Mouse (Mus musculus) embryonic facial prominence, embryonic 15.5 days (tissue): Measurements from ENCODE around the gene Dhx33. TPM values are rescaled to one million over a fixed set of nuclear protein-coding genes. Genes with fewer than 3 reads are reported as not detected.

Experiments
- ATAC-seq: fragments of 200-750 bp; cut with Nextera tagmentation; 2 replicates; pipeline ENCODE4 v1.8.0; 2017; ENCODE audit warnings: low read depth, moderate TSS enrichment; ENCODE audit not compliant: insufficient number of reproducible peaks, low FRiP score, low TSS enrichment
- H3K27ac ChIP-seq: fragments of 300-500 bp; sonication (generic); replicated peaks from 2 replicates; pipeline ENCODE4 v1.5.1; 2015; ENCODE audit warnings: mild to moderate bottlenecking, inconsistent platforms
- H3K27me3 ChIP-seq: fragments of 300-500 bp; sonication (generic); 2 replicates; pipeline ENCODE4 v1.6.1; 2015; ENCODE audit warnings: inconsistent platforms
- H3K36me3 ChIP-seq: fragments of 300-500 bp; sonication (generic); 2 replicates; pipeline ENCODE4 v1.6.1; 2015; ENCODE audit warnings: mild to moderate bottlenecking, inconsistent platforms
- H3K4me1 ChIP-seq: fragments of 300-500 bp; sonication (generic); 2 replicates; pipeline ENCODE4 v1.6.1; 2015; ENCODE audit warnings: inconsistent platforms
- H3K4me2 ChIP-seq: fragments of 300-500 bp; sonication (generic); replicated peaks from 2 replicates; pipeline ENCODE4 v1.6.1; 2015; ENCODE audit warnings: mild to moderate bottlenecking, inconsistent platforms
- H3K4me3 ChIP-seq: fragments of 300-500 bp; sonication (generic); replicated peaks from 2 replicates; pipeline ENCODE4 v1.5.1; 2015; ENCODE audit warnings: mild to moderate bottlenecking, inconsistent platforms
- H3K9ac ChIP-seq: fragments of 300-500 bp; sonication (generic); 2 replicates; pipeline ENCODE4 v1.6.1; 2015; ENCODE audit warnings: inconsistent platforms
- H3K9me3 ChIP-seq: fragments of 300-500 bp; sonication (generic); replicated peaks from 2 replicates; pipeline ENCODE4 v1.6.1; 2016; ENCODE audit warnings: inconsistent platforms
- WGBS: fragments of 180-500 bp; shearing (Covaris S2); methylation state at CpG from one replicate; pipeline ENCODE4 v1.1.7; 2015; 5-methylcytosine and 5-hydroxymethylcytosine counted together
- polyA plus RNA-seq: library from polyadenylated mRNA; unstranded; fragments of >200 nt; fragmentation: Nextera tagmentation; extraction: Ambion mirVana; gene quantifications from 2 replicates; pipeline ENCODE4 v1.2.1, GENCODE M21; 2015

Gene Dhx33
- polyA plus RNA-seq, 1 experiment from 2014 or later, result 16.5 TPM

- Histone ChIP-seq H3K36me3 (peaks cover 85% of the 10 kb centered on the region), H3K27ac (no peak overlapping the region), H3K4me3 (no peak overlapping the region), H3K4me1 (no peaks in the 10 kb centered on the region), H3K9me3 (no peaks in the 10 kb centered on the region), H3K4me2 (no peak overlapping the region), H3K9ac (no peak overlapping the region), H3K27me3 (no peaks in the 10 kb centered on the region)
- WGBS, result 93% methylated on average over 5 of the region's 5 CpGs
- no peak for ATAC-seq
These were observed 43.3 kb downstream of the Dhx33 start for GRCm38 (mm10) chr11:70960786-70961554.

- Histone ChIP-seq H3K4me2 (no peak overlapping the region), H3K9ac (no peak overlapping the region), H3K27me3 (no peaks in the 10 kb centered on the region), H3K27ac (no peak overlapping the region), H3K9me3 (no peaks in the 10 kb centered on the region), H3K4me3 (no peak overlapping the region), H3K4me1 (no peaks in the 10 kb centered on the region), H3K36me3 (peaks cover 91% of the 10 kb centered on the region)
- WGBS, result 92% methylated on average over 4 of the region's 4 CpGs
- no peak for ATAC-seq
These were observed 49.5 kb downstream of the Dhx33 start for GRCm38 (mm10) chr11:70954711-70955110.

GRCm38 (mm10) chr11:70944935-70945817 lies 59.1 kb downstream of the Dhx33 start:
- Histone ChIP-seq H3K27ac (no peak overlapping the region), H3K9ac (no peak overlapping the region), H3K4me1 (no peaks in the 10 kb centered on the region), H3K9me3 (no peaks in the 10 kb centered on the region), H3K4me2 (no peak overlapping the region), H3K36me3 (peaks cover 88% of the 10 kb centered on the region), H3K27me3 (no peaks in the 10 kb centered on the region), H3K4me3 (no peak overlapping the region)
- no peak for ATAC-seq
- WGBS, result 90% methylated on average over 4 of the region's 4 CpGs

GRCm38 (mm10) chr11:70943651-70944050 lies 60.6 kb downstream of the Dhx33 start:
- H3K27ac ChIP-seq, result no peak overlapping the region
- ATAC-seq, result no peak
- H3K36me3 ChIP-seq, result peaks cover 88% of the 10 kb centered on the region
- no peaks in the 10 kb centered on the region for H3K9me3 ChIP-seq
- H3K27me3 ChIP-seq, result no peaks in the 10 kb centered on the region
- H3K4me2 ChIP-seq, result no peak overlapping the region
- H3K9ac ChIP-seq, result no peak overlapping the region
- 90% methylated on average over 7 of the region's 7 CpGs for WGBS
- no peak overlapping the region for H3K4me3 ChIP-seq
- H3K4me1 ChIP-seq, result no peaks in the 10 kb centered on the region

GRCm38 (mm10) chr11:70942596-70942995 lies 61.6 kb downstream of the Dhx33 start:
- Histone ChIP-seq H3K36me3 (peaks cover 87% of the 10 kb centered on the region), H3K4me2 (no peak overlapping the region), H3K27me3 (no peaks in the 10 kb centered on the region), H3K4me3 (no peak overlapping the region), H3K4me1 (no peaks in the 10 kb centered on the region), H3K27ac (no peak overlapping the region), H3K9me3 (no peaks in the 10 kb centered on the region), H3K9ac (no peak overlapping the region)
- no peak for ATAC-seq
- 82% methylated on average over 1 of the region's 1 CpGs for WGBS

GRCm38 (mm10) chr11:70935316-70935715 lies 68.9 kb downstream of the Dhx33 start:
- Histone ChIP-seq H3K27me3 (no peaks in the 10 kb centered on the region), H3K4me2 (no peak overlapping the region), H3K4me3 (no peak overlapping the region), H3K9me3 (no peaks in the 10 kb centered on the region), H3K9ac (no peak overlapping the region), H3K27ac (no peak overlapping the region), H3K4me1 (no peaks in the 10 kb centered on the region), H3K36me3 (peaks cover 66% of the 10 kb centered on the region)
- 90% methylated on average over 7 of the region's 7 CpGs for WGBS
- no peak for ATAC-seq

Other genes starting within 250 kb of the Dhx33 start
- 7.1 and 7.2 TPM in 2 replicates for gene Zfp3, start 240.2 kb downstream of the Dhx33 start, polyA plus RNA-seq
- gene Scimp, start 191.9 kb downstream of the Dhx33 start, polyA plus RNA-seq, result 0.46 TPM in 1 of 2 replicates, not detected in the other
- gene Rabep1, start 159.7 kb downstream of the Dhx33 start, polyA plus RNA-seq, result 34.7 and 35.1 TPM in 2 replicates
- 115 and 119 TPM in 2 replicates for gene Nup88, start 34.5 kb downstream of the Dhx33 start, polyA plus RNA-seq
- gene Rpain, start 34.2 kb downstream of the Dhx33 start, polyA plus RNA-seq, result 77.1 and 78.6 TPM in 2 replicates
- gene C1qbp, start 21.4 kb downstream of the Dhx33 start, polyA plus RNA-seq, result 209 and 213 TPM in 2 replicates
- gene Mis12, start 15.2 kb upstream of the Dhx33 start, polyA plus RNA-seq, result 42.3 TPM in 2 replicates
- gene Derl2, start 15.4 kb upstream of the Dhx33 start, polyA plus RNA-seq, result 40.5 and 43.5 TPM in 2 replicates
- gene 6330403K07Rik, start 29.1 kb upstream of the Dhx33 start, polyA plus RNA-seq, result 160 and 169 TPM in 2 replicates
- gene Nlrp1a, start 140.3 kb upstream of the Dhx33 start, polyA plus RNA-seq, result 0.21 and 0.23 TPM in 2 replicates
- 0.13 TPM in 1 of 2 replicates, not detected in the other for gene Nlrp1b, start 226.3 kb upstream of the Dhx33 start, polyA plus RNA-seq